ENCODE assay signal across 8 mouse cellular contexts in genomic region chr11:93884901-93885571, GRCm38 (mm10). TPM values are rescaled to one million over a fixed set of nuclear protein-coding genes. Genes with fewer than 3 reads are reported as not detected.
DNase-seq lines count a peak whose midpoint lies in the region; ATAC-seq and TF ChIP-seq lines count a peak whose summit lies in the region.

No protein-coding gene starts in this region.

- H3K4me2 ChIP-seq in limb, embryonic 15.5 days = peak overlapping the region; percentile 67
- H3K4me2 ChIP-seq in midbrain, embryonic 15.5 days = peak overlapping the region; percentile 96

- peak; percentile 39 for ATAC-seq in granulocyte monocyte progenitor cell, adult 5-6 weeks (replicated peaks; ENCODE audit: poor library complexity, severe bottlenecking)
- ATAC-seq in limb, embryonic 15.5 days (ENCODE audit: insufficient number of reproducible peaks, low FRiP score, low TSS enrichment, low read depth) = 0 out of 2 replicates have a peak, but pooled peaks have one; percentile 22
- peak; percentile 53 for ATAC-seq in midbrain, embryonic 15.5 days (replicated peaks)

- H3K9me3 ChIP-seq in limb, embryonic 15.5 days = no peaks in the 10 kb centered on the region
- no peaks in the 10 kb centered on the region for H3K9me3 ChIP-seq in midbrain, embryonic 15.5 days

- peak overlapping the region; percentile 82 for H3K9ac ChIP-seq in limb, embryonic 15.5 days
- H3K9ac ChIP-seq in midbrain, embryonic 15.5 days = peak overlapping the region; percentile 75

- under 1% methylated on average over 81 of the region's 81 CpGs for WGBS in kidney, adult 2 months
- under 1% methylated on average over 75 of the region's 81 CpGs for WGBS in limb, embryonic 15.5 days
- WGBS in midbrain, embryonic 15.5 days = under 1% methylated on average over 77 of the region's 81 CpGs

- peaks cover 9% of the 10 kb centered on the region for H3K4me1 ChIP-seq in kidney, adult 2 months (ENCODE audit: control insufficient read depth, insufficient read depth, low read length)
- H3K4me1 ChIP-seq in limb, embryonic 15.5 days = peaks cover 23% of the 10 kb centered on the region
- H3K4me1 ChIP-seq in midbrain, embryonic 15.5 days = peaks cover 45% of the 10 kb centered on the region

- no peak for TF ChIP-seq POLR2A in kidney, adult 2 months (IDR thresholded peaks at IDR 0.05; ENCODE audit: low read depth, low read length)

- H3K27ac ChIP-seq in kidney, adult 2 months (ENCODE audit: insufficient read depth, low read depth, low read length) = peak overlapping the region; percentile 44
- peak overlapping the region; percentile 97 for H3K27ac ChIP-seq in limb, embryonic 15.5 days
- peak overlapping the region; percentile 93 for H3K27ac ChIP-seq in midbrain, embryonic 15.5 days

- H3K27me3 ChIP-seq in kidney, adult 2 months (replicated peaks; ENCODE audit: control insufficient read depth, insufficient read depth, low read length) = no peaks in the 10 kb centered on the region
- H3K27me3 ChIP-seq in limb, embryonic 15.5 days = no peaks in the 10 kb centered on the region
- H3K27me3 ChIP-seq in midbrain, embryonic 15.5 days (replicated peaks) = no peaks in the 10 kb centered on the region
- H3K27me3 ChIP-seq in splenic B cell, adult 2 months (ENCODE audit: control insufficient read depth, insufficient read depth, low read length, poor library complexity, severe bottlenecking) = no peaks in the 10 kb centered on the region

- peak; percentile 94 for DNase-seq in A20 (ENCODE audit: low read depth, low spot score)
- DNase-seq in adrenal gland, adult 2 months = peak; percentile 83
- DNase-seq in embryo, embryonic 11.5 days (ENCODE audit: low read depth, low spot score) = peak; percentile 47
- peak; percentile 74 for DNase-seq in kidney, adult 2 months
- peak; percentile 87 for DNase-seq in splenic B cell, adult 2 months (ENCODE audit: low read depth, low spot score)

- H3K4me3 ChIP-seq in kidney, adult 2 months (ENCODE audit: insufficient read depth, low read depth, low read length) = peak overlapping the region; percentile 77
- peak overlapping the region; percentile 90 for H3K4me3 ChIP-seq in limb, embryonic 15.5 days
- H3K4me3 ChIP-seq in midbrain, embryonic 15.5 days = peak overlapping the region; percentile 97

- TF ChIP-seq CTCF in kidney, adult 2 months (conservative IDR thresholded peaks at IDR 0.05; ENCODE audit: insufficient read depth, insufficient read length, low read depth, low read length) = 0 out of 2 replicates have a peak, but pooled peaks have one; percentile 30

- no peaks in the 10 kb centered on the region; the same call in 1 of the 2 replicates for H3K36me3 ChIP-seq in kidney, adult 2 months (ENCODE audit: control insufficient read depth, insufficient read depth, low read length)
- H3K36me3 ChIP-seq in limb, embryonic 15.5 days = peaks cover 10% of the 10 kb centered on the region
- H3K36me3 ChIP-seq in midbrain, embryonic 15.5 days (replicated peaks) = no peaks in the 10 kb centered on the region; the same call in 1 of the 2 replicates
- H3K36me3 ChIP-seq in splenic B cell, adult 2 months (ENCODE audit: control insufficient read depth, insufficient read depth, low read length, poor library complexity, severe bottlenecking) = peaks cover 6% of the 10 kb centered on the region

RNA-seq across cellular contexts. Expression of gene Utp18, which starts 0.5 kb away (rescaled TPM):
- total RNA-seq in adrenal gland, adult 2 months (2021) = 10 to 100 TPM; 22.2 to 22.3 TPM
- polyA plus RNA-seq in adrenal gland, adult 2 months (2012; rRNA removed) = 5.2 and 7.1 TPM in 2 replicates
- 19.3 and 29.2 TPM in 2 replicates for total RNA-seq in granulocyte monocyte progenitor cell, adult 5-6 weeks (2014; fragmentation: Nextera tagmentation)
- total RNA-seq in granulocyte monocyte progenitor cell, adult 5-6 weeks (2017) = 61.3 and 64.2 TPM in 2 replicates
- polyA plus RNA-seq in kidney, adult 2 months (2012; rRNA removed) = 3.4 and 3.9 TPM in 2 replicates
- 21.6 and 24.3 TPM in 2 replicates for polyA plus RNA-seq in limb, embryonic 15.5 days (2015; fragmentation: Nextera tagmentation; extraction: Ambion mirVana)
- 31.1 and 31.6 TPM in 2 replicates for polyA plus RNA-seq in midbrain, embryonic 15.5 days (2015; fragmentation: Nextera tagmentation; extraction: Ambion mirVana)

RNA-seq across cellular contexts. Expression of gene Mbtd1, which starts 0.6 kb away (rescaled TPM):
- 10 to 100 TPM; 22.4 to 30.4 TPM for total RNA-seq in adrenal gland, adult 2 months (2021)
- polyA plus RNA-seq in adrenal gland, adult 2 months (2012; rRNA removed) = 3.3 and 4.7 TPM in 2 replicates
- 58.1 and 64.8 TPM in 2 replicates for total RNA-seq in granulocyte monocyte progenitor cell, adult 5-6 weeks (2014; fragmentation: Nextera tagmentation)
- 27.0 and 46.8 TPM in 2 replicates for total RNA-seq in granulocyte monocyte progenitor cell, adult 5-6 weeks (2017)
- 4.6 and 5.1 TPM in 2 replicates for polyA plus RNA-seq in kidney, adult 2 months (2012; rRNA removed)
- polyA plus RNA-seq in limb, embryonic 15.5 days (2015; fragmentation: Nextera tagmentation; extraction: Ambion mirVana) = 20.3 and 32.4 TPM in 2 replicates
- 25.6 and 28.3 TPM in 2 replicates for polyA plus RNA-seq in midbrain, embryonic 15.5 days (2015; fragmentation: Nextera tagmentation; extraction: Ambion mirVana)

Comparison
In these comparisons a context has a peak if more than half of its experiments do, and no peak if none do; other contexts are left out.
1. Peak in every context shown above with its lines: DNase-seq, ATAC-seq, H3K4me3 ChIP-seq and H3K27ac ChIP-seq.
2. H3K27ac ChIP-seq: peak in every context shown above with its lines; median percentile 97 in limb, embryonic 15.5 days; 93 in midbrain, embryonic 15.5 days; 44 in kidney, adult 2 months.